9 mouse cellular contexts compared by ENCODE assay signal in genomic region chr13:99837772-99838425, GRCm38 (mm10).
A peak's percentile ranks its signal among the peaks of the same experiment; 100 is the strongest.
DNase-seq lines count a peak whose midpoint lies in the region; ATAC-seq lines count a peak whose summit lies in the region.
"Had no signal": no experiment of that assay in that cellular context is flagged by ENCODE, and none has a peak within 500 bp of the region (broad histone marks: within the 10 kb centered on the region; RNA-seq: fewer than 3 reads in every experiment).

No protein-coding gene starts in this region.

- H3K36me3 ChIP-seq in hindbrain, embryonic 13.5 days = 0 out of 2 replicates have a peak, but pooled peaks cover 4% of the 10 kb centered on the region

- H3K4me2 ChIP-seq in hindbrain, embryonic 13.5 days = peak overlapping the region; percentile 28; the same call in 1 of the 2 replicates

- H3K4me1 ChIP-seq in hindbrain, embryonic 13.5 days (replicated peaks) = peaks cover 38% of the 10 kb centered on the region

- no peak overlapping the region for H3K4me3 ChIP-seq in hindbrain, embryonic 13.5 days
- H3K4me3 ChIP-seq: megakaryocyte, embryonic 14.5 days had no signal

- peak overlapping the region; percentile 44 for H3K9ac ChIP-seq in hindbrain, embryonic 13.5 days

- H3K27ac ChIP-seq in hindbrain, embryonic 13.5 days = peak overlapping the region; percentile 64

- WGBS in hindbrain, embryonic 13.5 days = 28% methylated on average over 11 of the region's 11 CpGs

- H3K9me3 ChIP-seq in hindbrain, embryonic 13.5 days = peaks cover 8% of the 10 kb centered on the region; the same call in 1 of the 2 replicates

- DNase-seq in adipocyte (ENCODE audit: low spot score) = peak; percentile 72
- DNase-seq in cerebellum, adult 9-11 months = peak; percentile 81
- peak; percentile 69 to 83 for DNase-seq in frontal cortex, postnatal 25 days (ENCODE audit: low spot score in 2 of 2)
- DNase-seq in layer of hippocampus, postnatal 25 days (ENCODE audit: extremely low spot score in 1 of 2, low spot score in 1 of 2) = peak; percentile 67 to 89
- peak; percentile 71 for DNase-seq in lung, postnatal 25 days (ENCODE audit: low spot score)
- peak; percentile 88 to 91 for DNase-seq in right cerebral cortex, postnatal 10 days (ENCODE audit: low spot score in 2 of 2)
- DNase-seq in spleen, adult 18-20 months = no peak

- peak; percentile 91 for ATAC-seq in hindbrain, embryonic 13.5 days (ENCODE audit: low FRiP score)

- no peaks in the 10 kb centered on the region for H3K27me3 ChIP-seq in hindbrain, embryonic 13.5 days

Comparison
In these comparisons a context has a peak if more than half of its experiments do, and no peak if none do; other contexts are left out.
1. DNase-seq: peak in adipocyte (single experiment), cerebellum, adult 9-11 months (single experiment), frontal cortex, postnatal 25 days (2 of 2), layer of hippocampus, postnatal 25 days (2 of 2), lung, postnatal 25 days (single experiment) and right cerebral cortex, postnatal 10 days (2 of 2); none in spleen, adult 18-20 months (0 of 2).